Mouse (Mus musculus): ENCODE measurements at regions not wholly inside any gene's neighbourhood (a gene's known extent, or its start where the extent isn't known, plus 50 kb on each side); places are given as distances from the start of the nearest gene placed in this dataset.

- no peak for DNase-seq (ENCODE audit: low spot score)
These were observed 59.4 kb downstream of the 1700001O22Rik start for GRCm38 (mm10) chr2:30743976-30744620.

- peak; percentile 59 for DNase-seq (ENCODE audit: low spot score)
These were observed 60.1 kb downstream of the 1700001O22Rik start for GRCm38 (mm10) chr2:30743265-30743846.

DNA sequence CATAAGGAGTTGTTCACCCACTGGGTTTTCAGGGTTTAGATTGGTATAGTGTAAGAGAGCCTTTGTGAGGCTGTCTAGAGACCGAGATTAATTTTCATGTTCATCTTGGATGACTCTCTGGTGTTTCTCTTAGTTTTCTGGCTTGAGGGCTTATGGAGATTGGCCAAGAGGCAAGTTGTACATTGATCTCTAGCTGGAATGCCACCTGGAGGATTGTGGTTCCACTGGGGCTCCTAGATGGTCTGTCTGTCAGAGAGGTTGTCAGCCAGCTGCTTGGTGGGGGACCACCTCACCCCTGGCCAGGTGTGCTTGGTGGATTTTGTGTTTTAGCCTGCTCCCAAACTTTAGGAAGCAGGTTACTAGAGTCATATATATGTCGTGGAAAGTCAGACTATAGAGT is 62.0 kb downstream of the 1700001O22Rik start:
- DNase-seq (ENCODE audit: low spot score): no peak

DNA sequence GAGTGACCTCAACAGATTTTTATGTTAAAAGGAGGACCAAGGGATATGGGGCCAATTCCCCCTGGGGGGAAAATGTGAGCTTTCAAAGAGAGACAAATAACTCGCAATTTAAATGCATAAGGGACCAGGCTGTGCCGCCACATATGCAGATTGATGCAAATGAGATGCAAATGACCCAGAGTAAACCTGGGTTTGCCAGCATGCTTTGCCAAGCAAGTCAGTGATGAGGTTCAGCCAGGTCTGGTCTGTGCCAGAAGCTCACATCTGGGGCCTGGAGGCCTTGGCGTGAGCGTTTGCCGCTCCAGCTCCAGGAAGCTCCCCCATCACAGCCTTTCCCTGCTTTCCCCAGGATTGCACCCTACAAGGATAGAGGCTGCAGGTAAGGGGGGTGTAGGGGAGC is 65.7 kb downstream of the 1700001O22Rik start:
- no peak for DNase-seq (ENCODE audit: low spot score)

DNA sequence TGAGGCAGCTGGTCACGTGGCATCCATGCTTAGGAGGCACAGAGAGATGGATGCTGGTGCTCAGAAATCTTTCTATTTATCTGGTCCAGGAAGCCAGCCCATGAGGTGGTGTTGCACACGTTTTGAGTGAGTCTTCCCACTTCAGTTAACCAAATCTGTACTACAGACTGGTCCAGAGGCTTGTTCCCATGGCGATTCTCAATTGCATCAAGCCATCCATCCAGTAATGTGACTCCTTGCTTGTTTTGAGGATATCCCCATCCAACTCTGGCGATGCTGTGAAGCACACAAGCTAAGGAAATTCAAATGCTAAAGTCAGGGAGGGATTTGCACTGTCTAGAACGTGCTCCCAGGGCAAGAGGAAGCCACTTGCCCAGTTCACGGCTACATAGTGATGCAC is 66.8 kb downstream of the 1700001O22Rik start:
- DNase-seq (ENCODE audit: low spot score): no peak

GRCm38 (mm10) chr2:30736236-30736635 is 67.2 kb downstream of the 1700001O22Rik start:
- DNase-seq (ENCODE audit: low spot score): no peak

DNA sequence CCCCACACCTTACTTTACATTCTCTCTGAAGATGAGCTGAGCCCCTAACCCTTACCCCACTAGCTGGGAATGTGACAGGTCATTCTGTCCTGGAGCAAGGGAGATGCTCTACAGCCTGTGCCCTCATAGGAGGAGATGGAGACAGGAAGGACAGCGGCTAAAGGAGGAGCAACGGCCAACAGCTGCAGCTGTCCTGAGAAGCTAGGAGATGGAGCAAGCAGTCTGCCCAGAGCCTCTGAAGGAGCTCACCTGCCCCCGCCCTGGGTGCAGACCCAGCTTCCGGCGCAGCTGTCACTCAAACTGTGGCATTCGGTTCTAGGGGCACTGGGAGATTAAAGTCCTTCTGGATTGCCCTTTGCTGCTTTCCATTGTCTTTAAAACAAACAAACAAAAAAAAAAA is 69.6 kb downstream of the 1700001O22Rik start:
- DNase-seq (ENCODE audit: low spot score): no peak

GRCm38 (mm10) chr2:30731832-30732231 is 71.6 kb downstream of the 1700001O22Rik start:
- no peak for DNase-seq (ENCODE audit: low spot score)

- DNase-seq (ENCODE audit: low spot score): no peak
These were observed 75.5 kb downstream of the 1700001O22Rik start for GRCm38 (mm10) chr2:30727948-30728347.

GRCm38 (mm10) chr2:30725601-30726489 is 77.6 kb downstream of the 1700001O22Rik start:
- peak; percentile 23 for DNase-seq (ENCODE audit: low spot score)

GRCm38 (mm10) chr2:30725186-30725585 is 78.3 kb downstream of the 1700001O22Rik start:
- DNase-seq (ENCODE audit: low spot score): peak; percentile 44

GRCm38 (mm10) chr2:30724521-30724920 is 78.9 kb downstream of the 1700001O22Rik start:
- no peak for DNase-seq (ENCODE audit: low spot score)

DNA sequence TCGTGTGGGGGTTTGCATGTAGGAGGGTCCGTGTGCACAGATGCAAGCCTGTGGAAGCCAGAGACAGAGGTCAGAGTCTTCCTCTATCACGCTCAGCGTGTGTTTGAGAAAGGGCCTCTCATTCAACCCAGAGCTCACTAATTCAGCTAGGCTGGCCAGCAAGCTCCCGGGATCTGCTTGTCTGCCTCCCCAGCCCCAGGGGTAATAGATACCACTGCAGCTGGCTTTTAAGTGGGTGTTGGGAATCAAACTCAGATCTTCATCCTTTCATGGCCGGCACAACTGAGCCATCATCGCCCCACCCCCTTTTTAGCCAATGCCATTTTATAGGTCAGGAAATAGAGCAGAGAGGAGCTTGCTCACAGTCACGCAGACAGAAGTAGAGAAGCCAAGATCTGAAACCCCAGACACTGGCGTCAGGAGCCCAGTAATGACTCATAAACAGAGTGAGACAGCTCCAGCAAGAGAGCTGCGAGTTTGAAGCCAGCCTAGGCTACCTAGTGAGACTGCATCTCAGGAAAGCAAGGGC is 80.3 kb downstream of the 1700001O22Rik start:
- peak; percentile 55 for DNase-seq (ENCODE audit: low spot score)

DNA sequence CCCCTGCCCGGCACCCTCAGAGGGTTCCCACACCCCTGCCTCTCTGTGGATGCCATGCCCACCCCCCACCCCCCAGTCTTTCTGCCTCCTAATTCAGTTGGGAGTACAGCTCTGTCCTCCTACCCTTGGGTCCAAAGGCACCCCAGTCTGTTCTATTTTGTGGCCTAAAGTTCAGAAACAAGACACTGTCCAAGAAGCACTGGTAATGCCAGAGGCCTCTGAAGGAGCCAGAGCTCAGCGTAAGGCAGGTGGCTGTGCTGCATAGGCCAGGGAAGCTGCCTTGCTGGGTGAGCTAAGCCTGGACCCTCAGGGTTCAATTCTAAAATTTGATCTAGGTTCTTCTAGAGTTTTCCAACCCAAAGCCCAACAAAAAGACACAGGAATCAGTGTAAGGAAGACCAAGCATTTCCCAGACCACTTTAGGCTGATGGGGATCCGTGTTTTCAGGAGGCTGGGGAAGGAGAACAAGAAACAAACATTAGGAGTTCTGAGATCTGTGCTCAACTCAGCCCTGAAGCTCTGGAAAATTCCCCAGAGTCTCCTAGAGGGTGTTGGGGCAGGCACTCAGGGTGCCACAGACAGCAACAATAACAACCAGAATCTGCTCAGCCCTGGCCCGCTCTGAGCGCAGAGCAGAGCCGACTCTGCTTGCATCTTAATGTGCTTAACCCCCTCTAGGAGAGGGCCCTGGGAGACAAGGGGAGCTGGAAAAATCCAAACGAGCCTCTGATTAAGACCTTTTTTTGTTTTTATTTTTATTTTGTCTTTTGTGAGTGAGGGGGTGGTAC is 81.0 kb downstream of the 1700001O22Rik start:
- no peak for DNase-seq (ENCODE audit: low spot score)

GRCm38 (mm10) chr2:30721473-30722262 is 81.8 kb downstream of the 1700001O22Rik start:
- peak; percentile 46 for DNase-seq (ENCODE audit: low spot score)

DNA sequence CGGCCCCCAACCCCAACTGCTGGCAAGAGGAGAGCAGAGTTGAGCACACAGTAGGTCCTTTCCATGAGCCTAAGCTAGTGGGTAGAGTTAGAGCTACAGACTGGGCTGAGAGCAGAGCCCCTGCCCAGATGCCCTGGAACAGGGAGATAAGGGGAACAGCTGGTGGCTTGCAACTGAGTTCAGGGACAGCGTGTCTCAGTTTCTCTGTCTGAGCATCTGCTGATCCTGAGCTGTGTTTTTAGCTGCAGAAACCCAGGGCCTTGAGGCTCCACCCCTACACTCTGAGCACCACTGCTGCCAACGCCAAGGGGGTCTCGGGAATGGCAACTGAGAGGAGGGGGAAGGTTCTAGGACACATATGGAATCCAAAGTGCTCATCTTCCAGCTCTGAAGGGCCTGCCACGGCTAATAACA is 82.4 kb downstream of the 1700001O22Rik start:
- no peak for DNase-seq (ENCODE audit: low spot score)

GRCm38 (mm10) chr2:30720291-30720690 is 83.2 kb downstream of the 1700001O22Rik start:
- no peak for DNase-seq (ENCODE audit: low spot score)

GRCm38 (mm10) chr2:30719611-30720290 is 83.7 kb downstream of the 1700001O22Rik start:
- DNase-seq (ENCODE audit: low spot score): peak; percentile 22

GRCm38 (mm10) chr2:30718741-30719381 is 84.6 kb downstream of the 1700001O22Rik start:
- DNase-seq (ENCODE audit: low spot score): peak; percentile 95

GRCm38 (mm10) chr2:30718329-30718675 is 85.2 kb downstream of the 1700001O22Rik start:
- peak; percentile 89 for DNase-seq (ENCODE audit: low spot score)
